Mouse (Mus musculus): ENCODE measurements around the gene Pald1.

GRCm38 (mm10) chr10:61390148-61390547 lies 6.8 kb upstream of the Pald1 start:
- TF ChIP-seq CTCF (IDR thresholded peaks at IDR 0.05; ENCODE audit: borderline replicate concordance, control insufficient read depth, extremely low read depth, insufficient read depth, low read length, poor library complexity) (no peak), POLR2A (IDR thresholded peaks at IDR 0.05; ENCODE audit: control insufficient read depth, extremely low read depth, insufficient read depth, low read length, poor library complexity) (no peak)

Data from thymus, adult 2 months (tissue).